Mouse (Mus musculus): ENCODE results near the gene Gm9049. TPM values are rescaled to one million over a fixed set of nuclear protein-coding genes. Genes with fewer than 3 reads are reported as not detected.
"Not testable (repeated sequence)": the region's sequence is repeated elsewhere in the genome, so short reads cannot be mapped to it uniquely, and the experiment has no call there.

Gene Gm9049
- polyA plus RNA-seq (2015; fragmentation: Nextera tagmentation; extraction: Ambion mirVana), result not detected in 2 replicates

- not testable (repeated sequence) for H3K4me1 ChIP-seq; H3K4me3 ChIP-seq; H3K27me3 ChIP-seq; ATAC-seq (ENCODE audit: borderline replicate concordance, extremely low read depth, low FRiP score, low TSS enrichment); H3K9ac ChIP-seq; H3K4me2 ChIP-seq; H3K27ac ChIP-seq; H3K9me3 ChIP-seq; H3K36me3 ChIP-seq
- 100% methylated on average over 1 of the region's 11 CpGs for whole genome bisulfite sequencing
Observed at GRCm38 (mm10) chr10:118354005-118354404, at the start of gene Gm9049. Gene Gm9049, minus strand, starts transcription at chr10:118354105.

GRCm38 (mm10) chr10:118399917-118400316 is 46.0 kb upstream of the Gm9049 start:
- Histone ChIP-seq H3K27ac (no peak overlapping the region), H3K27me3 (no peaks in the 10 kb centered on the region), H3K4me2 (no peak overlapping the region), H3K4me1 (no peaks in the 10 kb centered on the region), H3K9me3 (no peaks in the 10 kb centered on the region), H3K36me3 (no peaks in the 10 kb centered on the region), H3K9ac (no peak overlapping the region), H3K4me3 (no peak overlapping the region)
- 78% methylated on average over 16 of the region's 16 CpGs for WGBS
- ATAC-seq (ENCODE audit: borderline replicate concordance, extremely low read depth, low FRiP score, low TSS enrichment), result no peak

- peak overlapping the region; percentile 31 for H3K4me2 ChIP-seq
- H3K9ac ChIP-seq, result no peak overlapping the region
- no peaks in the 10 kb centered on the region for H3K36me3 ChIP-seq
- no peaks in the 10 kb centered on the region for H3K27me3 ChIP-seq
- 3% methylated on average over 10 of the region's 10 CpGs for WGBS
- no peak overlapping the region for H3K27ac ChIP-seq
- no peaks in the 10 kb centered on the region for H3K9me3 ChIP-seq
- peak overlapping the region; percentile 0; the same call in 1 of the 2 replicates for H3K4me3 ChIP-seq
- no peaks in the 10 kb centered on the region for H3K4me1 ChIP-seq
- peak; percentile 79 for ATAC-seq (ENCODE audit: borderline replicate concordance, extremely low read depth, low FRiP score, low TSS enrichment)
Observed at GRCm38 (mm10) chr10:118370443-118370842, 16.5 kb upstream of the Gm9049 start.

GRCm38 (mm10) chr10:118369518-118369917 is 15.6 kb upstream of the Gm9049 start:
- Histone ChIP-seq H3K27ac (no peak overlapping the region), H3K4me1 (no peaks in the 10 kb centered on the region), H3K4me3 (no peak overlapping the region), H3K9me3 (no peaks in the 10 kb centered on the region), H3K4me2 (no peak overlapping the region), H3K9ac (no peak overlapping the region), H3K27me3 (no peaks in the 10 kb centered on the region), H3K36me3 (no peaks in the 10 kb centered on the region)
- WGBS, result 87% methylated on average over 9 of the region's 9 CpGs
- no peak for ATAC-seq (ENCODE audit: borderline replicate concordance, extremely low read depth, low FRiP score, low TSS enrichment)

GRCm38 (mm10) chr10:118348579-118348978 is 5.3 kb downstream of the Gm9049 start, which contains the start of gene Gm9048:
Gene Gm9048, minus strand, starts transcription at chr10:118348679.
- not testable (repeated sequence) for H3K4me2 ChIP-seq; ATAC-seq (ENCODE audit: borderline replicate concordance, extremely low read depth, low FRiP score, low TSS enrichment); H3K27ac ChIP-seq; H3K4me3 ChIP-seq; H3K9me3 ChIP-seq; H3K36me3 ChIP-seq; H3K4me1 ChIP-seq; H3K27me3 ChIP-seq; H3K9ac ChIP-seq
- WGBS, result 100% methylated on average over 1 of the region's 14 CpGs

- H3K27ac ChIP-seq; H3K9me3 ChIP-seq; H3K4me1 ChIP-seq; H3K4me2 ChIP-seq; H3K4me3 ChIP-seq; H3K27me3 ChIP-seq; H3K36me3 ChIP-seq; ATAC-seq (ENCODE audit: borderline replicate concordance, extremely low read depth, low FRiP score, low TSS enrichment); H3K9ac ChIP-seq: not testable (repeated sequence)
- no CpG with 5 or more reads among the region's 14 CpGs for WGBS
Observed at GRCm38 (mm10) chr10:118343155-118343554, 10.8 kb downstream of the Gm9049 start, which contains the start of gene Gm9046. Gene Gm9046, minus strand, starts transcription at chr10:118343255.

GRCm38 (mm10) chr10:118337731-118338130 is 16.2 kb downstream of the Gm9049 start, which contains the start of gene Gm9045:
Gene Gm9045, minus strand, starts transcription at chr10:118337831.
- not testable (repeated sequence) for H3K4me3 ChIP-seq; H3K9ac ChIP-seq; H3K36me3 ChIP-seq; H3K9me3 ChIP-seq; H3K4me1 ChIP-seq; ATAC-seq (ENCODE audit: borderline replicate concordance, extremely low read depth, low FRiP score, low TSS enrichment); H3K4me2 ChIP-seq; H3K27ac ChIP-seq; H3K27me3 ChIP-seq
- no CpG with 5 or more reads among the region's 14 CpGs for WGBS

- not testable (repeated sequence) for ATAC-seq (ENCODE audit: borderline replicate concordance, extremely low read depth, low FRiP score, low TSS enrichment); H3K9ac ChIP-seq; H3K27ac ChIP-seq; H3K4me3 ChIP-seq; H3K4me2 ChIP-seq; H3K4me1 ChIP-seq; H3K9me3 ChIP-seq; H3K36me3 ChIP-seq; H3K27me3 ChIP-seq
- no CpG with 5 or more reads among the region's 14 CpGs for WGBS
Observed at GRCm38 (mm10) chr10:118332308-118332707, 21.6 kb downstream of the Gm9049 start, which contains the start of gene Gm9044. Gene Gm9044, minus strand, starts transcription at chr10:118332408.

- not testable (repeated sequence) for H3K27ac ChIP-seq; ATAC-seq (ENCODE audit: borderline replicate concordance, extremely low read depth, low FRiP score, low TSS enrichment); H3K4me2 ChIP-seq; H3K4me1 ChIP-seq; H3K27me3 ChIP-seq; H3K36me3 ChIP-seq; H3K9ac ChIP-seq; H3K4me3 ChIP-seq; H3K9me3 ChIP-seq
- no CpG with 5 or more reads among the region's 11 CpGs for WGBS
Observed at GRCm38 (mm10) chr10:118326869-118327268, 27.0 kb downstream of the Gm9049 start, which contains the start of gene Gm9040. Gene Gm9040, minus strand, starts transcription at chr10:118326969.

- no peak for ATAC-seq (ENCODE audit: borderline replicate concordance, extremely low read depth, low FRiP score, low TSS enrichment)
- 79% methylated on average over 8 of the region's 8 CpGs for WGBS
- Histone ChIP-seq H3K4me3 (no peak overlapping the region), H3K9ac (no peak overlapping the region), H3K4me1 (no peaks in the 10 kb centered on the region), H3K36me3 (no peaks in the 10 kb centered on the region), H3K4me2 (no peak overlapping the region), H3K9me3 (no peaks in the 10 kb centered on the region), H3K27me3 (no peaks in the 10 kb centered on the region), H3K27ac (no peak overlapping the region)
Observed at GRCm38 (mm10) chr10:118319024-118319423, 34.9 kb downstream of the Gm9049 start.

- not testable (repeated sequence) for H3K9ac ChIP-seq; H3K36me3 ChIP-seq; ATAC-seq (ENCODE audit: borderline replicate concordance, extremely low read depth, low FRiP score, low TSS enrichment); H3K4me1 ChIP-seq; H3K4me2 ChIP-seq; H3K9me3 ChIP-seq; H3K4me3 ChIP-seq; H3K27ac ChIP-seq; H3K27me3 ChIP-seq
- WGBS, result 38% methylated on average over 2 of the region's 2 CpGs
Observed at GRCm38 (mm10) chr10:118302133-118302532, 51.8 kb downstream of the Gm9049 start.
